Mouse (Mus musculus) G1E-ER4 (cell line): ENCODE data around the gene Rpl9-ps6. TPM values are rescaled to one million over a fixed set of nuclear protein-coding genes. Genes with fewer than 3 reads are reported as not detected.

Source experiments
- GATA1 ChIP-seq: IDR thresholded peaks from one replicate; pipeline ENCODE4 v1.8.0; 2012; ENCODE audit warnings: low read length, inconsistent platforms
- polyA plus RNA-seq: library from polyadenylated mRNA; stranded (reverse); fragments of >175 nt; gene quantifications from 2 replicates; pipeline ENCODE4 v1.2.3, GENCODE M21; 2012

Rpl9-ps6 gene
- polyA plus RNA-seq, 1 experiment: 1.1 TPM

- TF ChIP-seq GATA1: no peak
These were observed 17.4 kb downstream of the Rpl9-ps6 start for GRCm38 (mm10) chr19:32448931-32449330.

- no peak for TF ChIP-seq GATA1
These were observed 24.8 kb downstream of the Rpl9-ps6 start for GRCm38 (mm10) chr19:32441568-32441967.

- no peak for TF ChIP-seq GATA1
These were observed 27.0 kb downstream of the Rpl9-ps6 start for GRCm38 (mm10) chr19:32439356-32439755.

GRCm38 (mm10) chr19:32425856-32426255, 40.5 kb downstream of the Rpl9-ps6 start:
- no peak for TF ChIP-seq GATA1

- no peak for TF ChIP-seq GATA1
These were observed 41.7 kb downstream of the Rpl9-ps6 start for GRCm38 (mm10) chr19:32424706-32425105.

GRCm38 (mm10) chr19:32419069-32419468, 47.3 kb downstream of the Rpl9-ps6 start:
- TF ChIP-seq GATA1: no peak

GRCm38 (mm10) chr19:32416692-32417317, 49.6 kb downstream of the Rpl9-ps6 start:
- TF ChIP-seq GATA1: no peak

Other genes starting within 250 kb of the Rpl9-ps6 start
- 12.0 and 18.2 TPM in 2 replicates for gene Sgms1, start 76.9 kb downstream of the Rpl9-ps6 start, polyA plus RNA-seq
- 210 and 272 TPM in 2 replicates for gene Minpp1, start 19.2 kb upstream of the Rpl9-ps6 start, polyA plus RNA-seq
- 1.2 and 2.6 TPM in 2 replicates for gene Papss2, start 129.2 kb upstream of the Rpl9-ps6 start, polyA plus RNA-seq